Mouse (Mus musculus) midbrain, embryonic 11.5 days (tissue): ENCODE measurements around the gene Tmem106a. TPM values are rescaled to one million over a fixed set of nuclear protein-coding genes. Genes with fewer than 3 reads are reported as not detected.
"Not testable (repeated sequence)": the region's sequence is repeated elsewhere in the genome, so short reads cannot be mapped to it uniquely, and the experiment has no call there.

ENCODE experiments used
- ATAC-seq: fragments of 200-750 bp; cut with Nextera tagmentation; 2 replicates; pipeline ENCODE4 v1.8.0; 2017; ENCODE audit warnings: moderate TSS enrichment, moderate library complexity; ENCODE audit not compliant: low FRiP score
- DNase-seq: peaks from one replicate; pipeline ENCODE4 v3.0.0; 2015; ENCODE audit warnings: low spot score; ENCODE audit errors: missing footprints
- H3K27ac ChIP-seq: fragments of 300-500 bp; sonication (generic); 2 replicates; pipeline ENCODE4 v1.5.1; 2014; ENCODE audit warnings: low read depth, low read length
- H3K27me3 ChIP-seq: fragments of 300-500 bp; sonication (generic); 2 replicates; pipeline ENCODE4 v1.6.1; 2014; ENCODE audit warnings: mild to moderate bottlenecking, low read length, moderate library complexity, mixed read lengths; ENCODE audit not compliant: control insufficient read depth, insufficient read depth
- H3K36me3 ChIP-seq: fragments of 300-500 bp; sonication (generic); 2 replicates; pipeline ENCODE4 v1.6.1; 2014; ENCODE audit warnings: mild to moderate bottlenecking, low read length, moderate library complexity, mixed read lengths; ENCODE audit not compliant: control insufficient read depth, insufficient read depth
- H3K4me1 ChIP-seq: fragments of 300-500 bp; sonication (generic); 2 replicates; pipeline ENCODE4 v1.6.1; 2014; ENCODE audit warnings: low read length; ENCODE audit not compliant: control insufficient read depth, insufficient read depth
- H3K4me2 ChIP-seq: fragments of 300-500 bp; sonication (generic); 2 replicates; pipeline ENCODE4 v1.6.1; 2014; ENCODE audit warnings: mild to moderate bottlenecking, moderate library complexity
- H3K4me3 ChIP-seq: fragments of 300-500 bp; sonication (generic); 2 replicates; pipeline ENCODE4 v1.5.1; 2014; ENCODE audit warnings: low read depth, low read length
- H3K9ac ChIP-seq: fragments of 300-500 bp; sonication (generic); 2 replicates; pipeline ENCODE4 v1.6.1; 2014; ENCODE audit warnings: low read length
- H3K9me3 ChIP-seq: fragments of 300-500 bp; sonication (generic); 2 replicates; pipeline ENCODE4 v1.6.1; 2016; ENCODE audit warnings: low read length; ENCODE audit not compliant: control insufficient read depth
- WGBS: fragments of 180-500 bp; shearing (Covaris S2); extraction: QIAGEN DNeasy Blood & Tissue Kit; methylation state at CpG from one replicate; pipeline ENCODE4 v1.1.7; 2014; 5-methylcytosine and 5-hydroxymethylcytosine counted together
- polyA plus RNA-seq: library from polyadenylated mRNA; unstranded; fragments of >200 nt; fragmentation: Nextera tagmentation; extraction: Ambion mirVana; gene quantifications from 2 replicates; pipeline ENCODE4 v1.2.1, GENCODE M21; 2014

Gene Tmem106a
- polyA plus RNA-seq, 1 experiment from 2014 or later: 2.6 TPM

- Histone ChIP-seq H3K36me3 (no peaks in the 10 kb centered on the region), H3K4me3 (no peak overlapping the region), H3K4me2 (no peak overlapping the region), H3K4me1 (no peaks in the 10 kb centered on the region), H3K9ac (no peak overlapping the region), H3K9me3 (no peaks in the 10 kb centered on the region), H3K27me3 (no peaks in the 10 kb centered on the region), H3K27ac (no peak overlapping the region)
- no peak for ATAC-seq
- no peak for DNase-seq
- WGBS: 91% methylated on average over 7 of the region's 7 CpGs
Observed at GRCm38 (mm10) chr11:101588868-101589267, 6.8 kb downstream of the Tmem106a start.

GRCm38 (mm10) chr11:101589444-101589843 is 7.4 kb downstream of the Tmem106a start:
- H3K4me1 ChIP-seq: no peaks in the 10 kb centered on the region
- no peak overlapping the region for H3K27ac ChIP-seq
- H3K9me3 ChIP-seq: no peaks in the 10 kb centered on the region
- no peak overlapping the region for H3K9ac ChIP-seq
- no peaks in the 10 kb centered on the region for H3K27me3 ChIP-seq
- H3K36me3 ChIP-seq: no peaks in the 10 kb centered on the region
- DNase-seq (peak; percentile 95), ATAC-seq (no peak)
- WGBS: 33% methylated on average over 5 of the region's 5 CpGs
- H3K4me2 ChIP-seq: no peak overlapping the region
- H3K4me3 ChIP-seq: no peak overlapping the region

- H3K27me3 ChIP-seq: no peaks in the 10 kb centered on the region
- 75% methylated on average over 12 of the region's 12 CpGs for WGBS
- ATAC-seq (no peak), DNase-seq (no peak)
- no peak overlapping the region for H3K4me2 ChIP-seq
- no peak overlapping the region for H3K4me3 ChIP-seq
- no peaks in the 10 kb centered on the region for H3K4me1 ChIP-seq
- H3K9ac ChIP-seq: no peak overlapping the region
- H3K9me3 ChIP-seq: no peaks in the 10 kb centered on the region
- no peak overlapping the region for H3K27ac ChIP-seq
- no peaks in the 10 kb centered on the region for H3K36me3 ChIP-seq
Observed at GRCm38 (mm10) chr11:101589989-101590624, 8.1 kb downstream of the Tmem106a start.

GRCm38 (mm10) chr11:101599156-101599555 is 17.1 kb downstream of the Tmem106a start, which contains the start of gene Gm11634:
TSS of gene Gm11634 (minus strand) at chr11:101599256.
- no peak for ATAC-seq
- H3K9ac ChIP-seq: no peak within 1 kb of the TSS
- 84% methylated on average over 6 of the region's 6 CpGs for WGBS
- no peak within 1 kb of the TSS for H3K4me3 ChIP-seq
- DNase-seq: no peak
- no peak within 1 kb of the TSS for H3K27ac ChIP-seq
- H3K4me1 ChIP-seq: peaks cover under 1% of the 10 kb centered on the region; the same call in 1 of the 2 replicates
- H3K4me2 ChIP-seq: no peak within 1 kb of the TSS
- no peaks in the 10 kb centered on the region for H3K36me3 ChIP-seq
- H3K9me3 ChIP-seq: no peaks in the 10 kb centered on the region
- no peaks in the 10 kb centered on the region for H3K27me3 ChIP-seq

- Histone ChIP-seq H3K27me3 (no peaks in the 10 kb centered on the region), H3K27ac (no peak overlapping the region), H3K9ac (no peak overlapping the region), H3K36me3 (no peaks in the 10 kb centered on the region), H3K4me3 (no peak overlapping the region), H3K9me3 (no peaks in the 10 kb centered on the region), H3K4me2 (no peak overlapping the region), H3K4me1 (peaks cover 3% of the 10 kb centered on the region; the same call in 1 of the 2 replicates)
- WGBS: 16% methylated on average over 3 of the region's 3 CpGs
- DNase-seq (peak; percentile 93), ATAC-seq (no peak)
Observed at GRCm38 (mm10) chr11:101602491-101602890, 20.4 kb downstream of the Tmem106a start.

- Histone ChIP-seq H3K9me3 (no peaks in the 10 kb centered on the region), H3K27ac (no peak overlapping the region), H3K27me3 (no peaks in the 10 kb centered on the region), H3K36me3 (no peaks in the 10 kb centered on the region), H3K9ac (no peak overlapping the region; the same call in 1 of the 2 replicates), H3K4me3 (peak overlapping the region; percentile 34; the same call in 1 of the 2 replicates), H3K4me2 (peak overlapping the region; percentile 48), H3K4me1 (peaks cover 3% of the 10 kb centered on the region; the same call in 1 of the 2 replicates)
- WGBS: 2% methylated on average over 3 of the region's 3 CpGs
- DNase-seq (no peak), ATAC-seq (no peak)
Observed at GRCm38 (mm10) chr11:101604116-101604515, 22.1 kb downstream of the Tmem106a start.

- 1% methylated on average over 30 of the region's 30 CpGs for WGBS
- H3K9ac ChIP-seq: peak overlapping the region; percentile 61
Observed at GRCm38 (mm10) chr11:101604531-101605453, 22.8 kb downstream of the Tmem106a start.

GRCm38 (mm10) chr11:101607134-101607533 is 25.1 kb downstream of the Tmem106a start:
- H3K9ac ChIP-seq, H3K4me3 ChIP-seq, ATAC-seq, H3K4me2 ChIP-seq, H3K4me1 ChIP-seq, DNase-seq, H3K9me3 ChIP-seq, H3K36me3 ChIP-seq, H3K27ac ChIP-seq, H3K27me3 ChIP-seq: not testable (repeated sequence)
- 93% methylated on average over 4 of the region's 4 CpGs for WGBS

More at GRCm38 (mm10) chr11:101604531-101605453, 22.8 kb downstream of the Tmem106a start:
- peak; percentile 79 for ATAC-seq
- H3K36me3 ChIP-seq, H3K27me3 ChIP-seq, H3K4me1 ChIP-seq, H3K9me3 ChIP-seq: not testable (repeated sequence)
- peak overlapping the region; percentile 81 for H3K27ac ChIP-seq
- H3K4me3 ChIP-seq: peak overlapping the region; percentile 34
- peak; percentile 98 for DNase-seq
- H3K4me2 ChIP-seq: peak overlapping the region; percentile 48

- WGBS: 43% methylated on average over 11 of the region's 11 CpGs
Observed at GRCm38 (mm10) chr11:101610445-101610844, 28.4 kb downstream of the Tmem106a start.

More at GRCm38 (mm10) chr11:101610445-101610844, 28.4 kb downstream of the Tmem106a start:
- Histone ChIP-seq H3K36me3 (no peaks in the 10 kb centered on the region), H3K4me3 (no peak overlapping the region), H3K4me1 (peaks cover 9% of the 10 kb centered on the region), H3K4me2 (no peak overlapping the region), H3K27ac (no peak overlapping the region), H3K27me3 (no peaks in the 10 kb centered on the region), H3K9me3 (no peaks in the 10 kb centered on the region), H3K9ac (no peak overlapping the region)
- ATAC-seq (no peak), DNase-seq (no peak)
